Mouse (Mus musculus) erythroblast, embryonic 14.5 days (primary cell): ENCODE measurements around the gene Hoxb1.

Source experiments
- GATA1 ChIP-seq: IDR thresholded peaks from 2 replicates; pipeline ENCODE4 v1.6.1; 2012; ENCODE audit warnings: low read length, inconsistent platforms, mixed read lengths
- TAL1 ChIP-seq: IDR thresholded peaks from 3 replicates; pipeline ENCODE4 v1.6.1; 2012; ENCODE audit warnings: low read length, inconsistent platforms, mixed read lengths

DNA sequence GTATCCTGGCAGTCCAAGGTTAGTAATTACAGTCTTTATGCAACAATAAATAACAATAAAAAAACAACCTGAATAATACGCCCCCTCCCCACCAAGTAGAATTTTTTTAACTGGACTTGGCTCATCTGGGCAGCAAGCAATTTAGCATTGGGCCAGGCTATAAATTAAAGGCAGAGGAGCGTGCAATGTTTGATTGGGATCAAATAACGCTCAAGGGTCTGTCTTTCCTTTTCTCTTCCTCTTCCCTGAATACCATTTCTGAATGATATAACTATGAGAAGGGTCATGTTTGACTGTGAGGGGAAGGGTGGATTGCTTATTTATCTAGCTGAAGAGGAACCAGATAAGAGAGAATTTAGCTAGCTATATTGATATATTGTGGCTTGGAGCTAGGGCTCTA, 16.6 kb upstream of the Hoxb1 start:
- no peak for TF ChIP-seq TAL1
- no peak for TF ChIP-seq GATA1
